Mouse (Mus musculus) megakaryocyte, embryonic 14.5 days (primary cell): ENCODE results near the gene Ppp1r37. TPM values are rescaled to one million over a fixed set of nuclear protein-coding genes. Genes with fewer than 3 reads are reported as not detected.

Experiments used
- H3K27me3 ChIP-seq: replicated peaks from 2 replicates; pipeline ENCODE3; 2012; ENCODE audit warnings: inconsistent platforms
- H3K36me3 ChIP-seq: replicated peaks from 2 replicates; pipeline ENCODE3; 2012; ENCODE audit warnings: low read length, inconsistent platforms, mixed read lengths
- H3K4me1 ChIP-seq: 2 replicates; pipeline ENCODE4 v1.6.1; 2012; ENCODE audit warnings: inconsistent platforms
- H3K4me3 ChIP-seq: replicated peaks from 2 replicates; pipeline ENCODE3; 2012; ENCODE audit warnings: moderate library complexity, mild to moderate bottlenecking, inconsistent platforms
- H3K9me3 ChIP-seq: 2 replicates; pipeline ENCODE4 v1.6.1; 2012; ENCODE audit warnings: inconsistent platforms
- FLI1 ChIP-seq: IDR thresholded peaks from 2 replicates; pipeline ENCODE4 v1.6.1; 2012; ENCODE audit warnings: low read length, inconsistent platforms, mixed read lengths
- GATA1 ChIP-seq: IDR thresholded peaks from 3 replicates; pipeline ENCODE4 v1.6.1; 2012; ENCODE audit warnings: mixed read lengths, low read length, inconsistent platforms, borderline replicate concordance
- polyA plus RNA-seq: library from polyadenylated mRNA; stranded (reverse); fragments of >175 nt; gene quantifications from 2 replicates; pipeline ENCODE4 v1.2.3, GENCODE M21; 2012; ENCODE audit warnings: low replicate concordance; ENCODE audit not compliant: insufficient read depth

Ppp1r37 gene
- polyA plus RNA-seq, 1 experiment: 88.1 TPM

DNA sequence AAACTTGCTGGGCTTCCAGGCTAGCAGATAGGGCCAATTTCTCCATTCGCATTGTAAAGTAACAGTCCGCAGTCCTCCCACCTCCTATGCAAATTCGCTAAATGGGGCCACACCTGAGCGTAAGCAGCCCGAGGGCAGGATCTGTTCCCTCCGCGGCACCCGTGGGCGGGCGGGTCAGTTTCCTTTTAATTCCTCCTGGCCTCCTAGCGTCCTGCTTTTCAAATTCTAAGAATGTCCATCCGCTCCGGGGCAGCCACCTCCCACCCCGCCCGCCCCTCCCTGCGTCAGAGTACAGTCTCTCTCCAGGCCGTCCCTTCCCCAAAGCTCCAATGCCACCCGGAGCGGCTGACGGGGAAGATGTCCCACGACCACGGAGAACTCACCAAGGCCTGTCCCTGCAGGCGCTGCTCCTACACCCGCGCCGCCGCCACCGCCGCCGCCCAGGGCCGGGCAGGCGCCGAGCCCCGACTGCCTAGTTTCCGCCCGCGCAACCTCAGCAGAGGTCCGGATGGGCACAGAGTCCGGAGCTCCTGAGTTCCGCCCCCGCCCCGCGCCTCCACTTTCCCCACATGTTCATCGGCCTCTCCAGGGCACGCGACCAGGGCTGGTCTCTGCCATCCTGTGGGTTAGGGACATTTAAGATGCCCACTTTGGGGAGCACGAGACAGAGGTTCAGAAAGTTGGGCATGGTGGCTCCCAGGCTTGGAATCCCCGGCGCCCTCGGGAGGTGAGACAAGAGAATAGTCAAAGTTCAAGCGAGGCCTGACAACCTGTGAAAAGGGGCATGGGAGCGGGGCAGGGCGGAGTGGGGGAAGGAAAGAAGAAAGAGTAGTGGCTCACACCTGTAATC lies 10.3 kb upstream of the Ppp1r37 start:
- Histone ChIP-seq H3K4me1 (peaks cover 80% of the 10 kb centered on the region), H3K4me3 (peak overlapping the region; percentile 95), H3K9me3 (no peaks in the 10 kb centered on the region), H3K36me3 (peaks cover 32% of the 10 kb centered on the region), H3K27me3 (no peaks in the 10 kb centered on the region)
- TF ChIP-seq FLI1: no peak
- no peak for TF ChIP-seq GATA1

GRCm38 (mm10) chr7:19569647-19570046 lies 6.8 kb upstream of the Ppp1r37 start:
- Histone ChIP-seq H3K9me3 (no peaks in the 10 kb centered on the region), H3K4me3 (no peak overlapping the region), H3K27me3 (no peaks in the 10 kb centered on the region), H3K36me3 (peaks cover 60% of the 10 kb centered on the region), H3K4me1 (peaks cover 64% of the 10 kb centered on the region)
- TF ChIP-seq GATA1: no peak
- TF ChIP-seq FLI1: no peak

DNA sequence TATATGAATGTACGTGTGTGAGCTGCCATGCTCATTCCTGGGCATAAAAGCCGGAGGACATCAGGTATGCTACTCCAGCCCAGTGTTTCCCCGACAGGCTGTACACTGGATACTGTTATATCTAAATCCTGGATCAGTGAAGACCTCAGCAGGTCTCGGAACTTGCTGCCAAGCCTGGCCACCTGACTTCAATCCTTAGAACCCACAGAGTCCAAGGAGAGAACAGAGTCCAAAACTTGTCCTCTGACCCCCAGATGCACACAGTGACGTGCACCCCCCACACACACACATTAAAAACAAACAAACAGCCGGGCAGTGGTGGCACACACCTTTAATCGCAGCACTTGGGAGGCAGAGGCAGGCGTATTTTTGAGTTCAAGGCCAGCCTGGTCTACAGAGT lies 4.5 kb upstream of the Ppp1r37 start:
- Histone ChIP-seq H3K36me3 (peaks cover 73% of the 10 kb centered on the region), H3K9me3 (peaks cover 3% of the 10 kb centered on the region; the same call in 1 of the 2 replicates), H3K4me3 (no peak overlapping the region), H3K4me1 (peaks cover 69% of the 10 kb centered on the region), H3K27me3 (no peaks in the 10 kb centered on the region)
- no peak for TF ChIP-seq FLI1

DNA sequence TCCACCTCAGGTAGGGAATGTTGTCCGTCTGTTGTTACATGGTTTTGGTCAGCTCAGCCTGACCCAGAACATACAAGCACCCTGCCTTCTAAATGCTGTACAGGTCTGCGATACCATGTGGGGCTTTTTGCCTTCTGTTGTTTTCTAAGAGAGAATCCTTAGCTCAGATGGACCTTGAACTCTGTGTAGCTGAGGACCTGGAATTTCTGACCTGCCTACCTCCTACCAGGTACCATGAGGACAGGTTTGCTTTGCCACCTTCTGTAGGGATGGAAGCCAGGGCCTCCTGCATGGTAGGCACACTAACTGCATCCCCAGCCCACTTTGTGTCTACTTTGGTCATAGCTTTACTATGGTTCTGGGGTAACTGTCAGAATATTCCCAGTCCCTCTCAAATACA lies 2.9 kb upstream of the Ppp1r37 start:
- peaks cover 3% of the 10 kb centered on the region; the same call in 1 of the 2 replicates for H3K9me3 ChIP-seq
- H3K36me3 ChIP-seq: peaks cover 65% of the 10 kb centered on the region
- peaks cover 61% of the 10 kb centered on the region for H3K4me1 ChIP-seq

DNA sequence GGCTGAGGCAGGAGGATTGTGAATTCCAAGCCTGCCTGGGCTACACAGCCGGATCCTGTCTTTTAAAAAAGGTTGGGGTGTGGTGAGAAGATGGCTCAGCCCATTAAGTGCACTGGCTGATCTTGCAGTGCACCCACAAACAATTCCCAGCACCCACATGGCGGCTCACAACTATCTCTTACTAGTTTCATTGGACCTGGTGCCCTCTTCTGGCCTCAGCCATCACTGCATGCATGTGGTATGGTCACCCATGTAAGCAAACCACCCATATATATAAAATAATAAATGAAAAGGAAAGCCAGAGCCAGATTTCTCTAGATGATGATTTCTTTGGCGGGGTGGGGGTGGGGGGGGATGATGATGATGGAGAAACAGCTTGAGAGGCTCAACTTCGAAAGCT lies 1.6 kb upstream of the Ppp1r37 start:
- H3K36me3 ChIP-seq: peaks cover 54% of the 10 kb centered on the region
- no peak overlapping the region for H3K4me3 ChIP-seq

More for the DNA sequence above, 2.9 kb upstream of the Ppp1r37 start:
- Histone ChIP-seq H3K4me3 (no peak overlapping the region), H3K27me3 (no peaks in the 10 kb centered on the region)
- TF ChIP-seq FLI1 (no peak), GATA1 (no peak)

DNA sequence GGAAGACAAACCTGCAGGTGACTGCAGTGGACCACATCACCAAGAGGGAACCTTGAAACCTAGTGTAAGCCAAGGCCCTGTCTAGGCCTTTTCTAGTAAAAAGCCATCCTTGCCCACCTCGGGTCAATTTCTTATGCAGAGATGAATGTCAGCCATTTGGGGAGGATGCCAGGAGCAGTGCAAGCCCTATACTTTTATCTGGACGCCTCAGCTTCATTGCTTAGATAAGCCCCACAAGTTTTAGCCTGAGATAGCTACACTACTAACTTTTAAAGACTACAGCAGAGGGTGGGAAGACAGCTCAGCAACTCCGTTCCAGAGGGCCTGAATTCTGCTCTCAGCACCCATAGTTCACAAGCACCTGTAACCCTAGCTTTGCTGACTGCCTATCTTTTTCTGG lies 1.0 kb upstream of the Ppp1r37 start:
- Histone ChIP-seq H3K27me3 (no peaks in the 10 kb centered on the region), H3K4me3 (peak overlapping the region; percentile 65), H3K4me1 (peaks cover 65% of the 10 kb centered on the region), H3K36me3 (peaks cover 54% of the 10 kb centered on the region), H3K9me3 (peaks cover 3% of the 10 kb centered on the region; the same call in 1 of the 2 replicates)
- TF ChIP-seq FLI1 (no peak), GATA1 (no peak)

More for the DNA sequence above, 1.6 kb upstream of the Ppp1r37 start:
- H3K4me1 ChIP-seq: peaks cover 65% of the 10 kb centered on the region
- H3K27me3 ChIP-seq: no peaks in the 10 kb centered on the region
- peaks cover 3% of the 10 kb centered on the region; the same call in 1 of the 2 replicates for H3K9me3 ChIP-seq
- TF ChIP-seq FLI1 (no peak), GATA1 (no peak)

DNA sequence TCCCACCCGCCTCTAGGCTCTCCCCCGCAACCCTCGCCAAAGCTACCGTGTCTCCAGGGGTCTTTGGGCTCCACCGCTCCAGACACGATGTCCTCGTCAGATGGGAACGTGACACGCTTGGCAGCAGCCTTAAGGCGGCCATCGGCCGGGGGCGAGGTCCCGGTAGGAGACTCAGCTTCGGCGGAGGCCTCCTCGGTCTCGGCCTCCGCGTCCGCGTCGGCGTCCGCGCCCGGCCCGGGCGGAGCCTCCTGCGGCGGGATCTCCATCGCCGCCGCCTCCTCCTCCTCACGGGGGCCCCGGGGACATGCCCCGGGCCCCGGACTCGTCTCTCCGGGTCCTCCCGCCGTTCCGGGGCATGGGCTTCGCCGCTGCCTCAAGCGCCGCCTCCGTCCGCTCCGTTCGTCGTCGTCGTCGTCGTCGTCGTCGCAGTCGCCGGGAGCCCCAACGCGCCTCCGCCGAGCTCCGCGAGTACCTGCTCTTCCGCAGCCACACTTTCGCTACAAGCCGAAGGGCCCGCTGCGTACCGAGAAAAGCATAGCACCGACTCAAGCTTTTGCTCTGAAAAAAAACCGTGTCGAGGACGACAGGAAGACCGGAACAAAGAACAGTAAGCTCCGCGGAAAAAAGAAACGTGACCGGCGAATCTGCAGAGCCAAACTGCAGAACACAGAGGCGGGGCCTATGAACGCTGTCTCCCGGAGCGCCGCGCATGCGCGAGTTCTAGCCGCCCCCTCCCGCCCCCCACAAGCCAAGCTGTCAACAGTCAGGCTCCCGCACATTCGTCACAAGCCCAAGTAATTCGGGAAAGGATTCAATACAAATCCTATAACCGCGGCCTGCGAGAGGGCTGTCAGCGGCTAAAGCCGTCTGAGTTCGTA lies 872 bp downstream of the Ppp1r37 start:
- TF ChIP-seq FLI1 (no peak), GATA1 (no peak)
- peaks cover 60% of the 10 kb centered on the region for H3K36me3 ChIP-seq
- peak overlapping the region; percentile 98 for H3K4me3 ChIP-seq
- no peaks in the 10 kb centered on the region for H3K27me3 ChIP-seq
- H3K4me1 ChIP-seq: peaks cover 79% of the 10 kb centered on the region
- peaks cover 3% of the 10 kb centered on the region; the same call in 1 of the 2 replicates for H3K9me3 ChIP-seq

DNA sequence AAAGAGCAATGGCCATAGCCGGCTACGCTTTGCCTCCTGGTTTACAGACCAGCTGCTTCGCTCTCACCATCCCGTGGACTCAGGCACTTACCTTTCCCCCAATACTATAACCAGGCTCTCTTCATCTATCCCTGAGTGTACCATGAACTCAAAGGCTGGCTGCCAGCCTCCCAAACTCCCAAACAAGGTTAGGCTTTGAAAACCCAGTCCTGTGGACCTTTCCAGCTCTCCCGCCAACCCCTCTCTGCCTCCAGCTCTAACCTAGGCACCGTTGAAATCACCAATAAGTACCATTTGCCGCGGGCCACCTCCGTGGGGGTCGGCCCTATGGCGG lies 1.5 kb downstream of the Ppp1r37 start:
- Histone ChIP-seq H3K36me3 (peaks cover 62% of the 10 kb centered on the region), H3K4me3 (peak overlapping the region; percentile 98), H3K4me1 (peaks cover 82% of the 10 kb centered on the region), H3K9me3 (peaks cover 3% of the 10 kb centered on the region; the same call in 1 of the 2 replicates), H3K27me3 (no peaks in the 10 kb centered on the region)
- no peak for TF ChIP-seq GATA1
- TF ChIP-seq FLI1: no peak

DNA sequence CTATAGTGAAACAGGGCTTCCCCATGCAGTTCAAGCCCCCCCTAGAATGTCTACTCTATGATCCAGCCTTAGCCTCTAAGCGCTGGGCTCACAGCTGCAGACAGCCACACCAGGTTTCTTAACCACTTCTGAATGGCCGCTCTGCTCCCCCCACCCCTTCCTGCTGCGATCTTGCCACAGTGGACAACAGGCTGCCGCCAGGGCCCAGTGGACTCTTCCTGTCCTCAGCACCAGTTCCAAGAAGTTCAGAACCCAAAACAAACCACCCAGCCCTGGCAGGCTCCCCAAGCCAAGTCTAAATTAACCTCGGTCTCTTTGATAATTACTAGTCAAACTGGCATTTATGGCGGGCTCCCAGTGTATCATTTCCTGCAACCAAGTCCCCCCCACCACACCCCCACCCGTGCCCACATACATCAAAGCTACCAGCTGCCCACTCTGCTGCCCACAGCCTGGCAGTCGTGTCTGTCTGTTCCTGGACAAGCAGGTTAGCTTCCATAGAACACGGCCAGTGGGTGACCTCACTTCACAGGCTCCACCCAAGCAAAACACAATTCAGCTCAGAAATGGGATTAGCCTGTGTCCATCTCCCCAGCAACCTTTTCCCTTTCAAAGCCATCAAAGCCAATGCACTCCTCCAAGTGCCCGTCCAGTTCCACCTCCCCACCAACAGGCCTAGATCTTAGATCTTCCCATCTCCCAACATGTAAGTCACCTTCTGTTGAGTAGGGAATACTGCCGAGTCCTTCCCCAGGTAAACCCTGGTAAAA lies 2.2 kb downstream of the Ppp1r37 start:
- Histone ChIP-seq H3K4me1 (peaks cover 85% of the 10 kb centered on the region), H3K36me3 (peaks cover 63% of the 10 kb centered on the region), H3K27me3 (no peaks in the 10 kb centered on the region), H3K4me3 (peak overlapping the region; percentile 98), H3K9me3 (peaks cover 3% of the 10 kb centered on the region; the same call in 1 of the 2 replicates)
- TF ChIP-seq FLI1: no peak
- TF ChIP-seq GATA1: no peak
